Mouse (Mus musculus): Measurements from ENCODE around the gene Dusp15. TPM values are rescaled to one million over a fixed set of nuclear protein-coding genes. Genes with fewer than 3 reads are reported as not detected.

The Dusp15 gene
- polyA plus RNA-seq, 1 experiment from 2014 or later = 0.33 TPM

DNA sequence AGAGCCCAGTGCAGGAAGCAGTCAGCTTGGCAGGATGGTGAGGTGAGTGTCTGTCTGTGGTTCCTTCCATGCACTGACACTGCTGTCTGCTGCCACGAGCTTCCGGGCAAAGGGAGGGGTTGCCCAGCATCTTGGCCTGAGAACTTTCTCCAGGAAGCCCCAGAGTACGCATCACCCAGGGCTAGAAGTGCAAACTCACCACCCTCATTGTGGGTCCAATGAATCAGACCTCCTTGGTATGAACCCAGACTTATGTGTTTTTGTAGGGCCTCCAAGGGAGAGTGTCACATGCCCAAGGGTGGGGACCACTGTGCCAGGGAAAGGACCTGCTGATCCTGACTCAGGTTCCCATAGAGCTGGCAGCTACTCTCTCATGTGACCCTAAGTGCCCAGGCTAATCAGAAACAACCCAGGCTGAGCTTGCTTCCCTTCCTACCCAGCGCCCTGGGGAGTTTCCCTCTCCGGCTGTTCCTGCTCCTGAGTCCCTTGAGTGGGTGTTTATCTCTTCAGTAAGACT lies 47.3 kb downstream of the Dusp15 start:
- Histone ChIP-seq H3K9ac (ENCODE audit: low read length) (no peak overlapping the region), H3K9me3 (replicated peaks; ENCODE audit: control insufficient read depth, low read length) (no peaks in the 10 kb centered on the region; the same call in 1 of the 2 replicates), H3K4me1 (ENCODE audit: control insufficient read depth, insufficient read depth, low read length) (peaks cover 32% of the 10 kb centered on the region), H3K36me3 (ENCODE audit: control insufficient read depth, insufficient read depth) (0 out of 2 replicates have a peak, but pooled peaks cover 2% of the 10 kb centered on the region), H3K27ac (ENCODE audit: low read length) (peak overlapping the region; percentile 37), H3K4me3 (ENCODE audit: low read length) (no peak overlapping the region), H3K27me3 (ENCODE audit: control insufficient read depth, insufficient read depth, low read length) (no peaks in the 10 kb centered on the region), H3K4me2 (ENCODE audit: low read depth, low read length) (no peak overlapping the region)
- no peak for ATAC-seq (replicated peaks; ENCODE audit: extremely low read depth, insufficient read depth, low FRiP score)
- WGBS = 49% methylated on average over 5 of the region's 5 CpGs

DNA sequence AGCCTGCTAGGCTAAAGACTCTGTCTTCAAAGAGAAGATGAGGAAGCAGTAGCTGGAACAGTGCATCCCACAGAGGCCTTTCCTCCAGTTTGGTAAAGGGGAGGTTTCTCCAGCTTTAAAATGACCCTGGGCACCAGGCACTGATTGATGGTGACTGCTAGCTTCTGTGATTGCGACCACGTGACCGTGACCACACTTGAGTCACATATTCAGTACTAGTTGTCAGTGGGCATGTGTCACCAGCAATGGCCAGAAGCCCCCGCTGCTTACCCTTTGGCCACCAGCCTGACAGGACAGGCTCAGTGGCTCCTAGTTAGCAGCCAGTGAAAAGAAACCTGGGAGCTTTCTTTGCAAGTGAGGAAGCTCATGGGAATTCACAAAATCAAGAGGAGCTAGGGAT lies 47.9 kb downstream of the Dusp15 start:
- H3K9ac ChIP-seq (ENCODE audit: low read length) = no peak overlapping the region
- H3K36me3 ChIP-seq (ENCODE audit: control insufficient read depth, insufficient read depth) = 0 out of 2 replicates have a peak, but pooled peaks cover 2% of the 10 kb centered on the region
- no peaks in the 10 kb centered on the region; the same call in 1 of the 2 replicates for H3K9me3 ChIP-seq (replicated peaks; ENCODE audit: control insufficient read depth, low read length)
- no peak for ATAC-seq (replicated peaks; ENCODE audit: extremely low read depth, insufficient read depth, low FRiP score)
- no peak overlapping the region for H3K4me3 ChIP-seq (ENCODE audit: low read length)
- peaks cover 32% of the 10 kb centered on the region for H3K4me1 ChIP-seq (ENCODE audit: control insufficient read depth, insufficient read depth, low read length)
- 66% methylated on average over 4 of the region's 4 CpGs for WGBS
- H3K4me2 ChIP-seq (ENCODE audit: low read depth, low read length) = no peak overlapping the region
- no peak overlapping the region for H3K27ac ChIP-seq (ENCODE audit: low read length)
- no peaks in the 10 kb centered on the region for H3K27me3 ChIP-seq (ENCODE audit: control insufficient read depth, insufficient read depth, low read length)

DNA sequence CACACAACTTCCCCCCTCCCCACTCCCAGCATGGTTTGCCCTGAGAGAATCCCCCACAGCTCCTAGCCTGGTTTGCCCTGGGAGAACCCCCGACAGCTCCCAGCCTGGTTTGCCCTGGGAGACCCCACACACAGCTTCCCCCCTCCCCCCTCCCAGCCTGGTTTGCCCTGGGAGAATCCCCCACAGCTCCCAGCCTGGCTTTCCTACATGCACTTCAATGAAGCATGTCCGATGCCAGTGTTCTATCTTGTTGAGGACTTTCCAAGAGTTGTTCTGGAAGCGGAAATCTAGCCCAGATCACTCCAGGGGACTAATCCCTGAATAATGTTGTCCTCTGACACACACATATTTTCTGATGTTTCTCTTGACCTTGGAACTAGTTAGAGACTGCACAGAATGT lies 48.8 kb downstream of the Dusp15 start:
- Histone ChIP-seq H3K27me3 (ENCODE audit: control insufficient read depth, insufficient read depth, low read length) (no peaks in the 10 kb centered on the region), H3K9me3 (replicated peaks; ENCODE audit: control insufficient read depth, low read length) (no peaks in the 10 kb centered on the region), H3K4me2 (ENCODE audit: low read depth, low read length) (no peak overlapping the region), H3K27ac (ENCODE audit: low read length) (no peak overlapping the region), H3K36me3 (ENCODE audit: control insufficient read depth, insufficient read depth) (0 out of 2 replicates have a peak, but pooled peaks cover 2% of the 10 kb centered on the region), H3K9ac (ENCODE audit: low read length) (no peak overlapping the region), H3K4me1 (ENCODE audit: control insufficient read depth, insufficient read depth, low read length) (peaks cover 32% of the 10 kb centered on the region), H3K4me3 (ENCODE audit: low read length) (no peak overlapping the region)
- WGBS = 61% methylated on average over 3 of the region's 3 CpGs
- no peak for ATAC-seq (replicated peaks; ENCODE audit: extremely low read depth, insufficient read depth, low FRiP score)

DNA sequence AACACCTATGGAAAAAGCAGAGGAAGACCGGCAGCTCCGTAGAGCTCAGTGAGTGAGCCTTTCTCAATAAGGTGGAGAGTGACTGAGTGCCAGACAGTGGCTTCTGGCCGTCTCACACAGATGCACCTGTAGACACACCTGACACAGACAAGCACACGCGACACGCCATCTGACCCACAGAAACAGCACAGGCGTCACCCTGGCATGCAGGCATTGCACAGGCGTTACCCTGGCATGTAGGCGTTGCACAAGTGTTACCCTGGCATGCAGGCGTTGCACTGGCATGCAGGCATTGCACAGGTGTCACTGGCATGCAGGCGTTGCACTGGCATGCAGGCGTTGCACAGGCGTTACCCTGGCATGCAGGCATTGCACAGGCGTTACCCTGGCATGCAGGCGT lies 50.2 kb downstream of the Dusp15 start:
- Histone ChIP-seq H3K9me3 (replicated peaks; ENCODE audit: control insufficient read depth, low read length) (no peaks in the 10 kb centered on the region), H3K9ac (ENCODE audit: low read length) (no peak overlapping the region), H3K36me3 (ENCODE audit: control insufficient read depth, insufficient read depth) (0 out of 2 replicates have a peak, but pooled peaks cover 2% of the 10 kb centered on the region), H3K4me3 (ENCODE audit: low read length) (no peak overlapping the region), H3K4me2 (ENCODE audit: low read depth, low read length) (no peak overlapping the region), H3K27me3 (ENCODE audit: control insufficient read depth, insufficient read depth, low read length) (no peaks in the 10 kb centered on the region), H3K4me1 (ENCODE audit: control insufficient read depth, insufficient read depth, low read length) (peaks cover 23% of the 10 kb centered on the region), H3K27ac (ENCODE audit: low read length) (no peak overlapping the region)
- ATAC-seq (replicated peaks; ENCODE audit: extremely low read depth, insufficient read depth, low FRiP score) = no peak
- WGBS = 89% methylated on average over 15 of the region's 15 CpGs

DNA sequence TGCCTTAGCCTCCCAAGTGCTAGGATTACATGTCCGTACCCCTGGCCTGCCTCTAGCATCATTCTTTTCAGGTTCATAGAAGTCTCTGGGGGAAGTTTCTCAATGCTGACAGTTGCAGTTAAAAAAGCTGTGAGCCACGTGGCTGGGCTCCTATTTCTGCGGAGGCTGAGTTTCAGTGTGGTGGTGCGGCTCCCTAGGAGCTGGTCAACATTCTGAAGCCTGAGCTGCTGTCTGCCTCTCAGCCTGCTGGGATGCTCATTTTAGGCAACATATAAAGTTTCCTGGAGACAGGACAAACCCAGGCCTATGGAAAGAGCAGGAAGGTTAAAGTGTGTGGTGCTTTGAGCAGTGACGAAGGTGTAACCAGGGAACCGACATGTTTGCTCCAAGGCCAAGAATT lies 52.5 kb downstream of the Dusp15 start:
- 74% methylated on average over 6 of the region's 6 CpGs for WGBS
- Histone ChIP-seq H3K9me3 (replicated peaks; ENCODE audit: control insufficient read depth, low read length) (no peaks in the 10 kb centered on the region), H3K27me3 (ENCODE audit: control insufficient read depth, insufficient read depth, low read length) (no peaks in the 10 kb centered on the region), H3K36me3 (ENCODE audit: control insufficient read depth, insufficient read depth) (peaks cover 17% of the 10 kb centered on the region), H3K4me3 (ENCODE audit: low read length) (no peak overlapping the region), H3K27ac (ENCODE audit: low read length) (no peak overlapping the region), H3K4me2 (ENCODE audit: low read depth, low read length) (no peak overlapping the region), H3K9ac (ENCODE audit: low read length) (no peak overlapping the region), H3K4me1 (ENCODE audit: control insufficient read depth, insufficient read depth, low read length) (peaks cover under 1% of the 10 kb centered on the region; the same call in 1 of the 2 replicates)
- ATAC-seq (replicated peaks; ENCODE audit: extremely low read depth, insufficient read depth, low FRiP score) = no peak

DNA sequence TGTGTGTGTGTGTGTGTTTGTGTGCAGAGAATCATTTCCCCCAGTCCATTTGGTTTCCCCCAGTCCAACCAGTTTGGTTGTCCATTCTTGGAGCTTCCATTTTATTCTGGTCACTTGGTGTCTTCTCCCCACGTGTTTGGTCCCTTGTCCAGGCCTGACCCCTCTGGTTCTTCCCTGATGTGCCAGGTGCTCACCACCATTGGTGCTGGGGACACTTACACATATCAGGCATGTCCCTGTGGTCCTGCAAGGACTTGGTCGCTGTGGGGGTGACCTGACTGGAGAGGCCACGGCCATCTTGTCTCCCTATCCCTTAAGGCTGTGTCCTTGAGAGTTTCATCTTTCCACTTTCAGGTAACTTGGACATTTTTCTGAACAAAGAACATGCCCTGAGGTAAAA lies 54.6 kb downstream of the Dusp15 start:
- Histone ChIP-seq H3K36me3 (ENCODE audit: control insufficient read depth, insufficient read depth) (peaks cover 33% of the 10 kb centered on the region), H3K9ac (ENCODE audit: low read length) (no peak overlapping the region), H3K4me2 (ENCODE audit: low read depth, low read length) (no peak overlapping the region), H3K27ac (ENCODE audit: low read length) (no peak overlapping the region), H3K4me3 (ENCODE audit: low read length) (no peak overlapping the region), H3K4me1 (ENCODE audit: control insufficient read depth, insufficient read depth, low read length) (no peaks in the 10 kb centered on the region), H3K9me3 (replicated peaks; ENCODE audit: control insufficient read depth, low read length) (no peaks in the 10 kb centered on the region), H3K27me3 (ENCODE audit: control insufficient read depth, insufficient read depth, low read length) (no peaks in the 10 kb centered on the region)
- WGBS = 84% methylated on average over 3 of the region's 3 CpGs
- ATAC-seq (replicated peaks; ENCODE audit: extremely low read depth, insufficient read depth, low FRiP score) = no peak

DNA sequence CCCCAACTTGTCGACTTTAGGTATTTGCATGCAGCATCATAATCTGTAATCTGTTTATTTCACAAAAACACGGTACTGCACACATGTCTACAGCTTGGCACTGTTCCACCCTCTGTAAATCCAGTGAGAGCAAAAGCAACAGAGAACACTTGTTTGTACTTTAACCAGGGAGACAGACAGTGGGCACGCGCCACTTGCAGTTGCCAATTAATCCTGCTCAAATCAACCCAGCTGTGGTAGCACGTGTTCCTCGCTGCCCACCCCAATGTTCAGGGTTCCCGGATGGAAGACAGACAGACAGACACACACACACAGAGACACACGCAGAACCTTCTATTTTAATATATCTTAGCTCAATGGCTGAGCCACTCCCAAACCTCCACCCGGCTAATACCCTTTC lies 55.7 kb downstream of the Dusp15 start:
- no peaks in the 10 kb centered on the region for H3K9me3 ChIP-seq (replicated peaks; ENCODE audit: control insufficient read depth, low read length)
- H3K27ac ChIP-seq (ENCODE audit: low read length) = no peak overlapping the region
- H3K4me1 ChIP-seq (ENCODE audit: control insufficient read depth, insufficient read depth, low read length) = no peaks in the 10 kb centered on the region

More for the DNA sequence above, 55.7 kb downstream of the Dusp15 start:
- no peak overlapping the region for H3K4me2 ChIP-seq (ENCODE audit: low read depth, low read length)
- WGBS = 93% methylated on average over 9 of the region's 9 CpGs
- peaks cover 41% of the 10 kb centered on the region for H3K36me3 ChIP-seq (ENCODE audit: control insufficient read depth, insufficient read depth)
- ATAC-seq (replicated peaks; ENCODE audit: extremely low read depth, insufficient read depth, low FRiP score) = no peak
- H3K4me3 ChIP-seq (ENCODE audit: low read length) = no peak overlapping the region
- H3K9ac ChIP-seq (ENCODE audit: low read length) = no peak overlapping the region
- H3K27me3 ChIP-seq (ENCODE audit: control insufficient read depth, insufficient read depth, low read length) = no peaks in the 10 kb centered on the region

Other genes starting within 250 kb of the Dusp15 start
- 56.3 and 64.5 TPM in 2 replicates for gene Id1, start 215.4 kb downstream of the Dusp15 start, polyA plus RNA-seq (2015; fragmentation: Nextera tagmentation; extraction: Ambion mirVana)
- 26.7 and 30.9 TPM in 2 replicates for gene Cox4i2, start 197.5 kb downstream of the Dusp15 start, polyA plus RNA-seq (2015; fragmentation: Nextera tagmentation; extraction: Ambion mirVana)
- 70.5 and 74.3 TPM in 2 replicates for gene Bcl2l1, start 120.0 kb downstream of the Dusp15 start, polyA plus RNA-seq (2015; fragmentation: Nextera tagmentation; extraction: Ambion mirVana)
- 45.4 and 55.1 TPM in 2 replicates for gene Tpx2, start 103.7 kb downstream of the Dusp15 start, polyA plus RNA-seq (2015; fragmentation: Nextera tagmentation; extraction: Ambion mirVana)
- gene Mylk2, start 40.3 kb downstream of the Dusp15 start, polyA plus RNA-seq (2015; fragmentation: Nextera tagmentation; extraction: Ambion mirVana) = 0.10 and 0.32 TPM in 2 replicates
- gene Foxs1, start 18.5 kb downstream of the Dusp15 start, polyA plus RNA-seq (2015; fragmentation: Nextera tagmentation; extraction: Ambion mirVana) = 6.1 and 6.6 TPM in 2 replicates
- 0.95 and 1.1 TPM in 2 replicates for gene Ttll9, start 10.8 kb upstream of the Dusp15 start, polyA plus RNA-seq (2015; fragmentation: Nextera tagmentation; extraction: Ambion mirVana)
- 132 and 146 TPM in 2 replicates for gene Pdrg1, start 63.7 kb upstream of the Dusp15 start, polyA plus RNA-seq (2015; fragmentation: Nextera tagmentation; extraction: Ambion mirVana)
- gene Xkr7, start 80.2 kb upstream of the Dusp15 start, polyA plus RNA-seq (2015; fragmentation: Nextera tagmentation; extraction: Ambion mirVana) = not detected in 2 replicates
- 3.0 and 4.8 TPM in 2 replicates for gene Ccm2l, start 114.3 kb upstream of the Dusp15 start, polyA plus RNA-seq (2015; fragmentation: Nextera tagmentation; extraction: Ambion mirVana)
- gene Hck, start 156.8 kb upstream of the Dusp15 start, polyA plus RNA-seq (2015; fragmentation: Nextera tagmentation; extraction: Ambion mirVana) = 2.9 and 3.1 TPM in 2 replicates
- 63.0 and 65.4 TPM in 2 replicates for gene Tm9sf4, start 209.6 kb upstream of the Dusp15 start, polyA plus RNA-seq (2015; fragmentation: Nextera tagmentation; extraction: Ambion mirVana)